Mouse (Mus musculus): Measurements from ENCODE around the gene Adap2.
"Not testable (repeated sequence)": the region's sequence is repeated elsewhere in the genome, so short reads cannot be mapped to it uniquely, and the experiment has no call there.

The Adap2 gene

DNA sequence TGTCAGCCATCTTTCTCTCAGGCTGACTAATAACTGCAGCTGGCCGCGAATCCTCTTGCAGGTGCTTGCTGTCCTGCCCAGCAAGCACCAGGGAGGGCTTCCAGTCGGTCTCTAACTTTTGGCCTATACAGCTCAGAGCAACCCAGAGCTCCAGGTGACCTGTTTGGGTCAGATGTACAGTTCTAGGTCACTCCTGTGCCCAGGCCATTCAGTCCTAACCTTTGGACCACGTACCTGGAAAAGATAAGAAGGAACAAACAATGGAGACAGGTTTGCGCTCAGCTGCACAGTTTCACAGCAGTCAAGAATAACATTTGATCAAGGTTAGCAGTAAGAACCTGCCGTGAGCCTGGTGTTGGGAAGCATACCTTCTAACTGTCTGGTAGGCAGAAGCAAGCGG, 5.1 kb downstream of the Adap2 start:
- DNase-seq (ENCODE audit: inconsistent age in 2 of 2, low spot score in 1 of 2): no peak

DNA sequence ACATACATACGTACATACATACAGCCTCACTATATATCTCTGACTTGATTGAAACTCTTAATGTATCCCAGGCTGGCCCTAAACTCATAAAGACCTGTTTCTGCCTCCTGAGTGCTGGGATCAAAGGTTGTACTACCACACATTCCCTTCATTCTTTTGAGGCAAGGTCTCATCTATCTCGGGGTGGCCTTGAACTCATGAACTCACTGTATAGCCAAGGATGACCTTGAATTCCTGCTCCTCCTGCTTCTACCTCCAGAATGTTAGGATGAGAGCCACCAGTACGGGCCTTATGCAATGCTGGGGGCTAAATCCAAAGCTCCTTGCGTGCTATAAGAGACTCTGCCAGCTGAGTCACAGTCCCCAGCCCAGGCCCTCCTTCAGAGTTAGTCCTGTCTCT, 7.1 kb downstream of the Adap2 start:
- DNase-seq (ENCODE audit: inconsistent age in 2 of 2, low spot score in 1 of 2): no peak

DNA sequence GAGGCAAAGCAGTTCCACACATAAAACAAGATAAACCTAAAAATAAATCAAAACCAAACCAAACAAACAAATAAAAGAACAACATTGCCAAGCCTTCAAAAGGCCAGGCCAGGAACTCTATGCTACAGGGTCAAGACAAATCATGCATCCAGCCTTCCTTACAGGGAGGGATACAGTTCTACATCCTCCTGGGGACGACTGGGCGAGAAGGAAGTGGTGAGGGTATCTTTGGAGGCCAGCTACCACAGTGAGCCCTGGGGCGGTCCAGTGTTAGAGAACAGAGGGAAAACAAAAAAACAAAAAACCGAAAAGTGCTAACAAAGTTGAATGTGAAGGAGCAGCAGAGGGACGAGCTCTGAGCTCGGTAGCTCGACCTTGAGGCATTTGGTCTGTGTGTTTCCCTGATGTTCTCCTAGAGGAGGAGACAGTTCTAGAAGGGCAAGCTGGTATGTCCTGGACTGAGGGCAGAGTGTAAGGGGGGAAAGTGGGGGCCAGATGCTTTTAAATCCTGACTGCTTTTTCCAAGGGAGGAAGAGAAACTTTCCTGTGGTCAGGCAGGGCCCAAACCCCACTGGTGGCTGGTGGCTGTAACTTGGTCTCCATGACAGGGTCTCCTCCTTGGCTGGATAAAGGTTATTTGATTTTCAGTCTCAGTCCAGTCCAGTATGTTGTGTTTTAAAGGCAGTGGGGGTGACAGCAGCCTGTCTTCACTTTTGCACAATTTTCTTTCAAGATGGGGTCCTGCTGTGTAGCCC, 9.6 kb downstream of the Adap2 start:
- no peak for DNase-seq (ENCODE audit: inconsistent age in 2 of 2, low spot score in 1 of 2)

DNA sequence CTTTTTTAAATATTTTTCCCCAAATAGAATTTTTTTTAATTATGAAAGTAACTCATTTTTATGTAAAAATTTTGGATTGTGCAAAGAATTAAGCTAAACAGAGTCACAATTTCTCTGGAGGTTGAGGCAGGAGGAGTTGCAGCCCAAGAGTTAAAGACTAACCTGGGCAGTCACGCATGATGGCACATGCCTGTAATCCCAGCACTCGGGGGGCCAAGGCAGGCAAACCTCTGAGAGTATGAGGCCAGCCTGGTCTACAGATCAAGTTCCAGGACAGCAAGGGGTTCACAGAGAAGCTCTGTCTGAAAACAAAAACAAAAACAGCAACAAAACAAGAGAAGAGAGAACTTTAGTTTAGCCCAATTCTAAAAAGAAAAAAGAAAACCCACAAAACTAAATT, 10.3 kb downstream of the Adap2 start:
- no peak for DNase-seq (ENCODE audit: inconsistent age in 2 of 2, low spot score in 1 of 2)

DNA sequence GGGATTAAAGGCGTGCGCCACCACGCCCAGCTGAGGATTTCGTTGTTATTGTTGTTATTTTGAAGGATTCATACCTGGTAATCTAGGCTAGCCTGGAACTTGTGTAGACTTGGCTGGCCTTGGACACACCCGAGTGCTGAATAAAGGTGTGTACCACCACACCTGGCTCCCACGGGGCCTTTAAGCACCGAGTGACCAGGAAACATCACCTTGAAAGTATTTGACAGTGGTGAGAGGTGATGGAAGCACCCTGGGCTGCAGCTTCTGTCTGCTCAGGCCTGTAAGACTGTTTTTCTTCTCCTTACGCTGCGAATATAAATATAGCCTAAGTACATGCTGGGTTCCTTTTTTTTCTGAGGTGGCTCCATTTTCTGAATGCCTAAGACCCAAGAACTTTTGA, 14.2 kb downstream of the Adap2 start:
- DNase-seq (ENCODE audit: inconsistent age in 2 of 2, low spot score in 1 of 2): no peak

DNA sequence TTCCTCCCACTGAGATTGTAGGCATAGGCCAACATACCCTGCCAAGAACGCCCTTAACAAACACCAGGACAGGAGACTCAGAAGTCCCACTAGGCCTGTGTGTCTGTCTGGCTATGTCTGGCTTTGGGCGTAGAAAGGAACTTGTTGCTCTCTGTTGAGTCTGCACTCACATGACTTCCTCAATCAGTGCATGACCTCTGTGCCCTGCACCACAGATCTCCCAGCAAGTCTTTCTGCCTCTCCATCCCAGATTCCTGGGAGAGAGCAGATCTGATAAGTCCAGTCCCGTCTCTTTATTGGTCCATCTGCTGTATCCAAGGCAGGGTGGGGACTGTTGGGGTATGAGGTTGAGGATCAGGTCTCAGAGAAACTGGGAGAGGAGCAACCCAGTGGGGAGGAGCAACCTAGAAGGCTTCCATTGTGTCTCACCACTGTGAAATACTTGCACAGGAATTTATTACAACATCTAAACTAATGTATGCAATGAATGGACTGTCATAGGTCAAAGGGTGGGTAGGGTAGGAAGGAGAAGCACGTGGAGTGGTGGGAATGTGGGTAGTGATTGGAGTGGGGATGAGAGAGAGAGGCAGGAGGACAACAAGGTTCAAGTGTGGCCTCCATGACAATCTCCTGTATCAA, 14.8 kb downstream of the Adap2 start:
- DNase-seq (ENCODE audit: inconsistent age in 2 of 2, low spot score in 1 of 2): no peak

DNA sequence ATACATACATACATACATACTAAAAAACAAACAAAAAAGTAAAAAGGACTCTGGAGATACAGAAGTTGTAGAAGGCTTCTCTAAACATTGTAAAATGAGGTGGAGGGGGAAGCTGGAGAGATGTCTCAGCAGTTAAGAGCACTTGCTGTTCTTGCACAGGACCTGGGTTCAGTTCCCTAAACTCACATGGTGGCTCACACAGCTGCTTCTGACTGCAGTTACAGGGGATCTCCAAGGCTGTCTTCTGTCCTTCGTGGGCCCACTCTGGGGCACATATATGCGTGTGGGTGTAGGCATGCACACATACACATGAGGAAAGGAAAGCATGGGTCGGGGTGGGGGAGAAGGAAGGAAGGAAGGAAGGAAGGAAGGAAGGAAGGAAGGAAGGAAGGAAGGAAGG, 15.7 kb downstream of the Adap2 start:
- no peak for DNase-seq (ENCODE audit: inconsistent age in 2 of 2, low spot score in 1 of 2)

DNA sequence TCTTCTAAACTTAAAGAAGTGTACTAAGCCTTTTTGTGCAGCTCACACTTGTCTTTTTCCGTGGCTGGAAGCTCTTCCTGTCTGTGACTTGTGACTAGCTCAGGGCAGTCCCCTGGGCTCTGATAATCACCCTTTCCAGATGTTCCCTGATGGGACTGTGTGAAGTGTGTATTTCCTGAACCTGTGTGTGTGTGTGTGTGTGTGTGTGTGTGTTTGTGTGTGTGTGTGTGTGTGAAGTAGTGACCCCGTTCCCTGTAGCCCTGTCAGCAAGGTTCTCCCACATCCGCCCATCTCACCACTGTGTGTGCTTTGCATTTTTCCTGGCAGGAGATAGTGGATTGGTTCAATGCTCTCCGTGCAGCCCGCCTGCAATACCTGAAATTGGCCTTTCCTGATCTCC, 16.4 kb downstream of the Adap2 start:
- no peak for DNase-seq (ENCODE audit: inconsistent age in 2 of 2, low spot score in 1 of 2)

DNA sequence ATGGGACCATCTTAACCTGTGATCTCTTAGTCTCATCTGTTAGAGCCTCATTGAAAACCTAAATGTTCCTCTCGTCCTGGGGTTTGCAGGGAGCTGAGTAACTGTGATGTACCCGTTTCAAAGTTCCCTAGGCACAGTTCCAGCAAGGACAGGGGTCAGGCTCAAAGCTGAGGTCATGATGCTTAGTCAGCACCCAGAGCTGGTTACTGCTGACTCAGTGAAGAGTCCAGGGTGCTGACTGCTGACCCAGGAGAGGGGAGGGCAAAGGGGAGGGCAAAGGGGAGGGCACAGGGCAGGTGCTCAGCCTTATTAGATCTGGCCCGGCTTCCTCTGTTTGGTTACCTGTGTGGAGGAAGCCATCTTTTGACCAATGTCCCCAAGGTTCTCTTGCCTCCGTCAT, 18.0 kb downstream of the Adap2 start:
- peak; percentile 87 to 94 for DNase-seq (ENCODE audit: inconsistent age in 2 of 2, low spot score in 1 of 2)

DNA sequence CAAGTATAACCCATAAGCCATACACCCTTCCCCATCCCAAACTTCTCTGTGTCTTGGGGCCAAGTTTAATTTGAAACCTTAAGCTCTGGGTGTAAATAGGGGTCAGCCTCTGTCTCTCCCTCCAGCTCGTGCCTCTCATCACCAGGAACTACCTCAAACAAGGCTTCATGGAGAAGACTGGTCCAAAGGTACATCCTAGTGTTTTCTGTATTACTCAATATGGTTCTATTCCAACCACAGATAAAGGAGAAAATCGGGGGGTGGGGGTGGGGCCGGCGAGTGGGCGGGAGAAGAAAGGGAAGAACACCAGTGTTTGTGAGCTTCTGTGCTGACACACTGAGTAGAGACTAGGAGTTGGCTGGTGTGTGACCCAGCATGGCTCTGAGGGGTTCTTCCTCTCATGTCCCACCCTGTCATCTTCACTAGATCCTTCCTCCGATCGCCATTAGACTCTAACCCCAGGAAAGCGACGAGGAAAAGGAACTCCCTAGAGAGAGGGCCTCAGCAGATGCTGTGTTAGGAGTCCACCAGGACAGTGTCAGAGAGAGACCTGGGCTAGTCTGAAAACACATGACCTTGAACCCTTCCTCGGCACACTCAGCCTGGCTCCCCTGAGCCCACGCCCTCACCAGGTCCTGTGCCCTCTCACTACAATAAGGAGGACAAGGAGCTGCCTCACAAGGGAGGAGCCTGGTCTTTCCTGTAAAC, 20.2 kb downstream of the Adap2 start:
- DNase-seq (ENCODE audit: inconsistent age in 2 of 2, low spot score in 1 of 2): no peak

DNA sequence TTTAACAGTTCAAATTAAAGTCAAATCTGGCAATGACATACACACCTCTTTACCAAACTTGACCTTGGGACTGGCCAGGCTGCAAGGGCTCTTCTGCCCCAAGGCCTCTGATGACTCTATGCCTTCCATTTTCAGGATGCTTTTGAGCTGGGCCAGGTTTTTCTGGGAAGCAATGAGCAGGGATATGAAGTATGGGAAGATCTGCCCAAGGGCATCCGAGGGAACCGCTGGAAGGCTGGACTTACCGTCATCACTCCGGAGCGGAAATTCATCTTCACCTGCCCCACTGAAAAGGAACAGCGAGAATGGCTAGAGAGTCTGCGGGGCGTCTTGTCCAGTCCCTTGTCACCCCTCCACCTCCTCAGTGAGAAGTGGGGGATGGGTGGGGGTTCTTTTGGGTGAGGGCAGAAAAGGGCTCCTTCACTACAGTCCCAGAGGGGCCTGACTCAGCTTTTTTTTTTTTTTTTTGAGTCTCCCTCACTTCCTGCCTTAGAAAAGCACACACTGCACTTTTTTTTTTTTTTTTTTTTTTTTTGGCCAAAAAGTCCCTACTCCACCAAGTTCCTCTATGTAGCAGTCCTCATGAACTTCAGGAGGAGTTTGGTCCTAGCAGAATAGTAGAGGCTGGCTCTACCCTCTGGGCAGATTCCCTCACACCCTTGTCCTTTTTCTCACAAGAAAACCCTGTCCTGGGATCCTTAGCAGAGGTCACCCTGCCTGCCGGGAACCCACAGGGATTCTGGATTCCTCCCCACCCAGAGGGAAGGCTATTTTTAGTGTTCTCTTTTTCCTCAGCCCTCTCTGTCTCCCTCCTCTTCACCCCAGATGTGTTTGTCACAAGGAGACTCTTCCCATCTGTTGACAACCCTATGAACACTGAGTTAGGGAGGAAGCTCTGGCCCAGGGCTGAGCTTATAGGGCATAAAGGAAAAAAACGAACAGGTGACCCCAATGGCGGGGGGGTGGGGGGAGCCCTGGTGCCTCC, 23.3 kb downstream of the Adap2 start:
- DNase-seq (ENCODE audit: inconsistent age in 2 of 2, low spot score in 1 of 2): peak; percentile 50 to 77

DNA sequence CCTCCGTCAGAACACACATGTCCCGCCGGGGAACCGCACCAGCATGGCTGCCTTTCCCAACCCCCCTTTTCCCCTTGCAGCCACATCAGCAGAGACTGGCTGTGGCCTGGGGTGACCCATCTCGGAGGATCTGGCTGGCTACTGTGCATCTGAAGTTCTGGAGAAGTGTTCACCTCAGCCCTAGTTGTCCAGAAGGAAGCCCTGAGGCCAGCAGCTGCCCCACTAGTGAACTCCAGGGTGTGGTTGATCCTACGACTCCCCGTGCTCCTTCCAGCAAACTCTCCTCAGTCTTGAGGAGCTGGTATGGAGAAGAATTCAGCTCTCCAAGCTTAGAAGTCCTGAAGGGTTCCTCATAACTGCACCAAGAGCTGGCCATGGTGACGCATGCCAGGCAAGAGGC, 24.4 kb downstream of the Adap2 start:
- peak in 1 of 2 experiments; percentile 27 for DNase-seq (ENCODE audit: inconsistent age in 2 of 2, low spot score in 1 of 2)

DNA sequence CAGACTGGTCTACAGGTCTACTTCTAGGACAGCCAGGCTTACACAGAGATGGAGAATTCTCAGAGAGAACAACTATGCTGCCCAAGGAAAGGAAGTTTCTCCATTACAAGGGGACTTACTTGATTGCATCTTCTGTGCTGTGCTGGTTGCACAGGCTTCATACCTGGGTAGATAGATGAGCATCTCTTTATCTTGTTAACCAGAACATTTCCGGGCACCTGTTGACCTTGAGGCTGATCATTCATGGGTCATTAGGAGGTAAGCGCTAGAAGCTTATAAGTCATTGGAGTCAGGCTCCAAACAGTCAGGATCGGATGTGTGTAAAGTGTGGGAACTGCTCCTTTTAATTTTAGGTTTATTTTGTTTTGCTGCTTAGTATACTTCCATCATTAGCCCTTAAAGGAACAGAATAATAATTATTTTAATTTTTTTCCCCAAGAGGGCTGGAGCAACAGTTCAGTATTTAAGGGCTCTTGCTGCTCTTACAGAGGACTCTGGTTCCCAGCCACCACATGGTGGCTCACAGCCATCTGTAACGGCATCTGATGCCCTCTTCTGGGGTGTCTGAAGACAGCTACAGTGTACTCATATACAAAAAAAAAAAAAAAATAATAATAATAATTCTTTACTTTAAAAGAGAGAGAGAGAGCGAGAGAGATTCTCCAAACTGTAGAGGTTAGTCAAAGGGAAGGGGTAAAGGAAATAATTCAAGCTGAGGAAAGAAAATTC, 27.3 kb downstream of the Adap2 start:
- peak in 1 of 2 experiments; percentile 28 for DNase-seq (ENCODE audit: inconsistent age in 2 of 2, low spot score in 1 of 2)

DNA sequence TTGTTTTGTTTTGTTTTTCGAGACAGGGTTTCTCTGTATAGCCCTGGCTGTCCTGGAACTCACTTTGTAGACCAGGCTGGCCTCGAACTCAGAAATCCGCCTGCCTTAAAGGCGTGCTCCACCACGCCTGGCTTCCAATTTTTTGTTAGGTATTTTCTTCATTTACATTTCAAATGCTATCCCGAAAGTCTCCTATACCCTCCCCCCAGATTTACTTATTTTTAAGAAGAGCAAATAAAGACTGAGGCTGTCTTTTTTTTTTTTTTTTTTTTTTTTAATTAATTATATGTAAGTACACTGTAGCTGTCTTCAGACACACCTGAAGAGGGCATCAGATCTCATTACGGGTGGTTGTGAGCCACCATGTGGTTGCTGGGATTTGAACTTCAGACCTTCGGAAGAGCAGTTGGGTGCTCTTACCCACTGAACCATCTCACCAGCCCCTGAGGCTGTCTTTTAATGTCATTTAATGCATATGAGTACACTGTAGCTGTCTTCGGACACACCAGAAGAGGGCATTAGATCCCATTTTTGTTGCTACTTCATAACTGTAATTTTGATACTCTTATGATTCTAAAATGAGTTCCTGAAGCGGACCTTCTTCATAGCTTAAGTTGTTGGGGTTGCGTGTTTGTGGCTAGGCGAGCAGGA, 29.3 kb downstream of the Adap2 start:
- DNase-seq (ENCODE audit: inconsistent age in 2 of 2, low spot score in 1 of 2): not testable (repeated sequence)

DNA sequence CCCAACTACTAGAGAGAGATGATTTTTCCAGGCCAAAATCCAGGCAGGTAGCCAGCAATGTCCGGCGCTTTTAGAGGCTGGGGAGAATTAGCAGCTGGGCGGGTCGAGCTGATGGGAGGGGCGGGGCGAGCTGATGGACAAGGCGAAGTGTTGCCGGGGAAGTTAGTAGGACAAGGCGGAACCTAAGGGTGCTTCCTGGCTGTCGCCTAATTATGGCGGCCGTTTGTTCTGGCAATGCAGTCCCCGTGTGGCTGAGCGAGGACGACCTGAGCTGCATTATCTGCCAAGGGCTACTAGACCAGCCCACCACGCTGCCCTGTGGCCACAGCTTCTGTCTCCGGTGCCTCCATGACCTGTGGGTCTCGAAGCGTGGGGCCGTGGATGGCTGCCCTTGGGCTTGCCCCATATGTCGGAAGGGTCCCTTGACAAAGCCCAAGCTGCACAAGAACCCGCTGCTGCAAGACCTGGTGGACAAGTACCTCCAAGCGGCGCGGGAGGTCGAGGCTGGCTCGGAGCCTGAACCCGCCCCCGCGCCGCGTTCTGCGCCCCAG, 29.9 kb downstream of the Adap2 start, which contains the start of gene Rnf135:
TSS of gene Rnf135 (plus strand) at position 147 of the 551 bp plus-strand sequence.
- peak; percentile 93 to 98 for DNase-seq (ENCODE audit: inconsistent age in 2 of 2, low spot score in 1 of 2)

DNA sequence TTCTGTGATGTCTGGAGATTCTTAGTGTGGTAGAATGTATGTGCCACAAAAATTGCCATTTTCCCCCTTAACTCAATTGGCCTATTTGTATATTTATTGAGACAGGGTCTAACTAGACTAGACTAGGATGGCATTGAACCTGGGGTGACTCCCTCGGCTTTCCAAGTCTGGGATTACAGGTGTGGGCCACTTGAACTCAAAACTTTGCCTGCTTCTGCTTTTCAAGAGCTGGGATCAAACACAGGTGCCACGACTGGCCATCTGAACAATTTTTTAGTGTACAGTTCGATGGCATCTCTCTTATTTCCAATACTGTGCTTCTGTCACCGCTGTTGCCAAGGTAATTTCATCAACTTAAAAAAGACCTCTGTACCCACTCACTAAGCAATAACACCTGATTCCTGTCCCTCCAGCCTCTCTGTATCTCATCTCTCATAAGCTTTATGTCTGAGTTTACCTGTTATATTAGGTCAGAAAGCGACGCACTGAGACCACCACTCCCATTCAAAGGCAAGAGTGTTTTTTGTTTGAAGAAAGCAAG, 30.7 kb downstream of the Adap2 start:
- DNase-seq (ENCODE audit: inconsistent age in 2 of 2, low spot score in 1 of 2): peak in 1 of 2 experiments; percentile 70

DNA sequence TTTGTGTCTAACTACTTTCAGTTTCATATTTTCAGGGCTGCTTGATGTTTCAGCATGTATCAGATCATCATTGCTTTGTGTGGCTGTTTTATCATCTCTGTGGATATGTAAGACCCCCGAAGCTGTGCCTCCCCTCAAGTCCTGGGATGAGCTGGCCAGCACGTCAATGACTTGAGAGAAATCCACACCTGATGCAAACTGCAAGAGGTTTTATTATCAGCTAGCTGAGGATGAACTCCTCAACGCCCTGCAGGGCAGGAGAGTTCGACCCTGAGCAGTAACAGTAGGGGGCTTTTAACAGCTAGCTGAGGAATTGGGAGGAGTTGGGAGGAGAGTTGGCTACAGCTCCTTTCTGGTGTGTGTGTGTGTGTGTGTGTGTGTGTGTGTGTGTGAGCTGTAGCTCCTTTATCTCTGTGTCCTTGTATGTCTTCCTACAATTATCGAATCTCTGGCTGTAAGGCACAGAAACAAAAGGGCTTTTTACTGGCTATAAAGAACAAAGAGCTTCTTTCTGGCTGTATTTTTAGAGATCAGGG, 31.6 kb downstream of the Adap2 start:
- peak in 1 of 2 experiments; percentile 48 for DNase-seq (ENCODE audit: inconsistent age in 2 of 2, low spot score in 1 of 2)

DNA sequence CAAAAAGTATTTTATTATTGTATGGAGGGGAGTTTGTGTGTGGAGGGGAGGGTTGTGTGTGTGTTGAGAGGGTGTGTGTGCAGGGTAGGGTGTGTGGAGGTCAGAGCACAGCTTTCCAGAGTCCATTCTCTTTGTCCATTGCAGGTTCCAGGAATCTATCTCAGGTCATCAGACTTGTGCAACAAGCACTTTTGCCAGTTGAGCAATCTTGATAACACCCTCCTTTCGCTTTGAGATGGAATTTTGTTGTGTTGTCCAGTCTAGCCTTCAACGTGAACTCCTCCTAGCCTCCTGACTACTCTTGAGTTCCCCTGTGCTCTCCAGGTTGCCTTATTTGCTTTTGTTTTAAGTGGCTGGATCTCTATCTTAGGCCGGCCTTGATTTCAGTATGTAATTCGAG, 36.4 kb downstream of the Adap2 start:
- DNase-seq (ENCODE audit: inconsistent age in 2 of 2, low spot score in 1 of 2): peak in 1 of 2 experiments; percentile 51

DNA sequence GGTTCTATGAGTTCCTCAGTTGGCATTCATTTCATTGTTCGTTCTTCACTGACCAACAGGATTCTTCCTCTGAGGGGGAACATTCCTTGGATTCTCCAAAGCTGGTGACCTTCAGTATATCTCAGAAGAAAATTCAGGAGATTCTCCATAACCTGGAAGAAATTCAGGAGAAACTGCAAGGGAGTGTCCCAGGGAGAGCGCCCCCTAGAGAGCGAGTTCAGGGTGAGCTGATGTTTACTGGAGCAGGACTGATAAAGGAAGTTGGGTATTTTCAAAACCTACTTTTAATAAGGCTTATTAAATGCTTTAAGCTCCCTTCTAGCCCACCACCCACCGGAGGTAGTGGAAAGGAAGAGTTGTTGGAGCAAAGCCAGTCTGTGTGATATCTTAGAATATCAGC, 39.9 kb downstream of the Adap2 start:
- peak in 1 of 2 experiments; percentile 53 for DNase-seq (ENCODE audit: inconsistent age in 2 of 2, low spot score in 1 of 2)

All from adrenal gland, adult (tissue).